Mouse (Mus musculus) CD8-positive naive resting alpha-beta T cell, adult 2 months (primary cell): Measurements from ENCODE around the gene Pgm2l1.
A peak's percentile ranks its signal among the peaks of the same experiment; 100 is the strongest.
"Not testable (repeated sequence)": the region's sequence is repeated elsewhere in the genome, so short reads cannot be mapped to it uniquely, and the experiment has no call there.

Source experiments
- DNase-seq, 2 experiments: peaks; one replicate each; pipeline ENCODE4 v3.0.0; 2022; ENCODE audit warnings: low read depth in 2 of 2, low spot score in 2 of 2

Gene Pgm2l1

GRCm38 (mm10) chr7:100227896-100228525 is 817 bp downstream of the Pgm2l1 start:
- peak in 1 of 2 experiments; percentile 26 for DNase-seq

- DNase-seq: no peak
These were observed 1.8 kb downstream of the Pgm2l1 start for GRCm38 (mm10) chr7:100228957-100229356.

GRCm38 (mm10) chr7:100230646-100231045 is 3.5 kb downstream of the Pgm2l1 start:
- no peak for DNase-seq

GRCm38 (mm10) chr7:100231661-100232060 is 4.5 kb downstream of the Pgm2l1 start:
- DNase-seq: no peak

- no peak for DNase-seq
These were observed 6.5 kb downstream of the Pgm2l1 start for GRCm38 (mm10) chr7:100233681-100234080.

- DNase-seq: peak; percentile 30 to 52
These were observed 7.2 kb downstream of the Pgm2l1 start for GRCm38 (mm10) chr7:100234264-100234885.

- DNase-seq: no peak
These were observed 11.1 kb downstream of the Pgm2l1 start for GRCm38 (mm10) chr7:100238271-100238670.

- no peak for DNase-seq
These were observed 13.4 kb downstream of the Pgm2l1 start for GRCm38 (mm10) chr7:100240601-100241000.

- no peak for DNase-seq
These were observed 15.8 kb downstream of the Pgm2l1 start for GRCm38 (mm10) chr7:100243007-100243406.

GRCm38 (mm10) chr7:100244225-100244624 is 17.0 kb downstream of the Pgm2l1 start:
- DNase-seq: no peak

GRCm38 (mm10) chr7:100245176-100245575 is 18.0 kb downstream of the Pgm2l1 start:
- no peak for DNase-seq

- no peak for DNase-seq
These were observed 23.5 kb downstream of the Pgm2l1 start for GRCm38 (mm10) chr7:100250667-100251066.

- no peak for DNase-seq
These were observed 35.2 kb downstream of the Pgm2l1 start for GRCm38 (mm10) chr7:100262350-100262749.

GRCm38 (mm10) chr7:100264934-100265333 is 37.7 kb downstream of the Pgm2l1 start:
- DNase-seq: not testable (repeated sequence)

- DNase-seq: no peak
These were observed 45.2 kb downstream of the Pgm2l1 start for GRCm38 (mm10) chr7:100272369-100272768.

- no peak for DNase-seq
These were observed 47.3 kb downstream of the Pgm2l1 start for GRCm38 (mm10) chr7:100274507-100274906.

- no peak for DNase-seq
These were observed 49.2 kb downstream of the Pgm2l1 start for GRCm38 (mm10) chr7:100276397-100276796.

GRCm38 (mm10) chr7:100279803-100280202 is 52.6 kb downstream of the Pgm2l1 start:
- peak in 1 of 2 experiments; percentile 32 for DNase-seq

GRCm38 (mm10) chr7:100281596-100281995 is 54.4 kb downstream of the Pgm2l1 start:
- no peak for DNase-seq

- DNase-seq: no peak
These were observed 56.1 kb downstream of the Pgm2l1 start for GRCm38 (mm10) chr7:100283298-100283697.

GRCm38 (mm10) chr7:100285383-100285782 is 58.2 kb downstream of the Pgm2l1 start, which contains the start of gene P4ha3:
P4ha3 (plus strand) TSS chr7:100285520.
- DNase-seq: no peak

- no peak for DNase-seq
These were observed 60.8 kb downstream of the Pgm2l1 start for GRCm38 (mm10) chr7:100287748-100288578.
